Mouse (Mus musculus): Measurements from ENCODE around the gene Hsf5.
A peak's percentile ranks its signal among the peaks of the same experiment; 100 is the strongest.

Hsf5 gene

DNA sequence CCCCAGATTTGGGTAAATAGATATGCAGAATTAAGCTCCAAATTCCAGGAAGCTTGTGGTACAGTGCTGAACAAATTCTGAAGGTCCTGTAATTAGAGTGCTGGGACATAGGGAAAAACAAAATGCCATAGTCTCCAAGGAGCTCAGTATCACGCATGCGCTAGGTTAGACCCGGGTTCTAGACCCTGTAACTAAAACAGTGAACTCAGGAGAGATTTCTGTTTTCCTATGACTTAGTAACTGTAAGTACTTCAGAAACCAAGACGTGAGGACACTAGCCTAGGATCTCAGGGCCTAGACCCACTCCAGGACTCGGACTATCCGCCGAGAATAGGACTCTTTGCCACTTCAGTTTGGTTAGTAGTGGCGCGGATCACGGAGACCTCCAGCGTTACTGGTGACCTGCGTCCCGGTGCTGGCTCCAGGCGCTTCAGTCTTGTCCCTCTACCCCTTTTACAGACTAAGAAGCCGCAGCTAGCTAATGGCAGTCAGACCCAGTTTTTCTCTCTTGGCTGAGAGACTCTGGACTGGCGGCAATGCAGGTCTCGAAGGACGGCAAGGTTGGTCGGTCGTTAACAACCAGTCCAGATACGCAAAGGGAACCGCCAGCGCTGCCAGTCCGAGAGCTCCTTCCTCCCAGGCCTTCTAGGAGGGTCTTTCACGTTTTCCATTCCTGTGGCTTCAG is 26.0 kb upstream of the Hsf5 start:
- DNase-seq (ENCODE audit: low spot score) = peak; percentile 32

DNA sequence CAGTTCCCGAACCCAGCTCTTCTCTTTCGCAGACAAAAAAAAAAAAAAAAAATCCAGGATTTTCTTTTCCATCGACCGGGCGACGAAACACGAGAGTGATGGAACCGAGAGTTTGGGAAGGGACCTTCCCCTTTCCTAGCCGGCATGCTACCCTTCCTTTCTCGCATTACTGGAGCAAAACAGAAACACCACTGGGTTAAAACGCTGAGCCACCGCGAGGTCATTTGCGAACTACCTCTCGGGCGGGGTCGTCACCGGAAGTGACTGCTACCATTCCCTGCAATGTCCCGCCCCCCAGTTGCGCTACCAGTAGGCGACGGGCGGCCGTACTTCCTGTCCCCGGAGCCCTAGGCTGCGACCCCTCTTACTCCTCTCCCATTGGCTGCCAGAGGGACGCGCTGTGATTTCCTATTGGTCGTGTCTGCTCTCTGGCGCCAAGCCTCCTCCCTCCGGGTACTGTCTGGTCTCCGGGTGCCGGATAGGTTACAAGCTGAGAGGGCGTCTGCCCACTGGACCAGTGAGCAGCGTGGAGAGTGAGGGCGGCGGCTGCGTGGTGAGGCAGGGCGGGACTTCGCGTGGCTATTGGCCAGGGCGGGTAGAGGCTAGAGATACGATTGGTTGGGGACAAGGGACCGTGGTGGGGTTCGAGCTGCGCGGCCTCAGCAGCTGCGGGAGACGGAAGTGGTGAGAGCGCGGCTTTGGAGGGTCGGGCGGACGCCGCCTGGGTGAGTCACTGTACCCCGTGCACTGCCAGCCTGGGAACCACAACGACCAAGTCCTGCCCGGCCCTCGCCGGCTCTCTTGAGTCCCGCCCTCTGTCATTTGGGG is 25.2 kb upstream of the Hsf5 start, which contains the start of gene Mtmr4:
Mtmr4 (plus strand) TSS at position 637 of the 828 bp plus-strand sequence.
- DNase-seq (ENCODE audit: low spot score) = peak; percentile 99

DNA sequence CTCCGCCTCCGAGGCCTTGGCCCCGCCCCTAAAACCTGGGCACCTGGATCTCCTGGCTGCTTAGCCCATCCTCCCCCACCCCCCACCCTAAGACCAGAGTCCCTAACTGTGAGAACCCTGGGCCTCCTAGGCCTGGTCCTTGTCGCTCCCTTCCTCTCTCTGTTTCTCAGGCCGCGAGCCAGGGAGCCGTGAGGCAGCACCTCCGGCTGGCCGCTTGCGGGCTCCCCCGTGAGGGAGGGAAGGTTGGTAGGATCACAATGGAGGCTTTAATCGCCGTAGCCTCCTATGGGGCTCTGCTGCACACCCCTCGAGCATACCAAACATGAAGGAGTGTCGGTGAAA is 24.6 kb upstream of the Hsf5 start:
- DNase-seq (ENCODE audit: low spot score) = no peak

DNA sequence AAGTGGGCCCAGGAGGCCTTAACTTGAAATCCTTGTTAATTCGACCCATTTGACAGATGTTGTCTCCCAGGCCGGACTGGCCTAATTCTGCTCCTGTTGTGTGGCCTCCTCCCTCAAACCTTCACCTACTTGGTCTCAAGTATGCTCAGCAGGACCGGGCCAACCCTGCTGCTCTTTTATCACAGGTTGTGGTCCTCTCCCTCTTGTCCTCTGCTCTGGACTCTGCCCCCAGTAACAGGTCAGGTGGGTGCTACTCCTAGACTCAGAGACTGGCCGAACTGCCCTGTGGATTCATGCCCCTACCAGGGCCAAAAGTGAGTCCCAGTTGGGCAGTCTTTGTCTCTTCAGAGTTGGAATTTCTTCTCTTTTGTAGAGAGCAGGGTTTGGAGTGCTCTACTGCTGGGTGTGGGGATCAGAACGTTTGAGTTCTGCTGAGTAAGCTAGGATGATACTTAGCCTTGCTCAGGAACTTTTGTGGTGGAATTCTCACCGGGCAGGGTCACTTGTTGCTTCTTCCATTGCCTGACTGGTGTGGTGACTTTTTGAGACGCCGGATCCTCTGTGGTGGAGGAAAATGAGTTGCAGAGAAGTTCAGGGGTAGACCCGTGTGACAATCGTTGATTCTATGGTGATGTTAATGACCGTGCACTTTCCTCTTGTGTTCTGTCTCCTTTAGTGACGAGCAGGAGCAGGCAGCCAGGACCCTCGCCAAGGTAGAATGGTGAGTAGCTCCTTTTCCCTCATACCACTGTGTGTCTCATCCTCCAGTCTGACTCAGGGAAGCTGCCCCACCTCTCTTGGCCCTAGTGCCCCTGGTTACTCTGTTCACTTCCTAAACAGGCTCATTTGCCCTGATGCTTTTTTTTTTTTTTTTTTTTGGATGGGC is 24.0 kb upstream of the Hsf5 start:
- no peak for DNase-seq (ENCODE audit: low spot score)

DNA sequence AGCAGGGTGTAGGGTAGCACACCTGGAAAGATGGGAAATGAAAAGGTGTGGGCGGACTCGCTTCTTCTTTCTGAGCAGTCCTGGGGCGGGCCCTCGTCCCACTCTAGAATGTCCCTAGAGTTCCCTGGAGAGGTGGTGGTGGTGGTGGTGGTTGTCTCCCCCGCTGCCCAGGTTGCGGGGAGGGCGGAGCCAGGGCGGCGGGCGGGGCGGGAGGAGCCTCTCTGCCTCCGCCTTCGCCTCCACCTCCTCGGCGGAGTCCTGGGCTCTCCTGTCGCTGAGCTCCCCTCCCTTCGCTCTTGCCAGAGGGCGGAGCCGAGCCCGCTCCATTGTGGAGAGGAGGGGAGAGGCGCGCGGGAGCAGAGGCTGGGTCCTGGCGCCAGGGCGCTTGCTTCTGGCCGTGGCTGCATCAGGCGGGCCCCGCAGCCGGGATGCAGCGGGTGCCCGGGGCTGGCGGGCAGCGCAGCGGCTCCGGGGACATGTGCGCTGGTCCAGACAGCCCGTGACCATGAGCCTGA is 21.6 kb upstream of the Hsf5 start:
- DNase-seq (ENCODE audit: low spot score) = peak; percentile 88

DNA sequence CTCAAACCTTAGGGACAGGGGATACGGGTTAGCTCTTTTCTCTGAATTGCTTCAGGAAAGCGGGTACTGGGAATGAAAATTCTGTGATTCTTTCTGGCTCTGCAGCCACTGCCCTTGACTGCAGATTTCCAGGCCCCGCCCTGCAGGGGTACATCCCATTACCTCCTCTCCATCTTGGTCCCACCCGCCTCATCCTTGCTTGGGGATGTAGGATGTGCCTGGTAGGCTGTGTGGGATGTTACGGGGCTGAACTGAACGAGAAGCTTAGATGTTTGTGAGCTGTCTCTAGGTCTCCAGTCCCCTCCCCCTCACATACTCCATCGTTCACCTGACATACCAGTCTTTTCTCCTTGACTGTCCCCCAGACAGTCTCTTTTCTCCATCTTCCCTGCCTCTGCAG is 21.0 kb upstream of the Hsf5 start:
- peak; percentile 40 for DNase-seq (ENCODE audit: low spot score)

DNA sequence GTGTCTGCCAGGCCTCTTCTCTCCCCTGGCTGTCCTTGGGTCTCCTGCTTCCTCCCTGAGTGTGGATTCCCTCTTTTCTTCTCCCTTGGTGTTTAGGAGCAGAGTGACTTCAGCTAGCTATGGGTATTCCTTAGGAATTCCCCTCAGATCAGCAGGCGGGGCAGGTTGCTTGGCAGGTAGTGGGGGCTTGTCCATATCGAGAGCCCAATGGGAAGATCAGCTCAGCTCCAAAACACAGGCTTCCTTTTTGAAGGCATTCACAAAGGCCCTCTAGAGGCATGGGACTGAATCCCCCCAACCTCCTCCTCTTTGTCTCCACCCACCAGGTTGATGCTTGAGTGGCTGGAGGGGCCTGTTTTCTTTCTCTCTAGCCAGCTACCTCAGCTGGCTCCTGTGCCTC is 20.5 kb upstream of the Hsf5 start:
- peak; percentile 59 for DNase-seq (ENCODE audit: low spot score)

DNA sequence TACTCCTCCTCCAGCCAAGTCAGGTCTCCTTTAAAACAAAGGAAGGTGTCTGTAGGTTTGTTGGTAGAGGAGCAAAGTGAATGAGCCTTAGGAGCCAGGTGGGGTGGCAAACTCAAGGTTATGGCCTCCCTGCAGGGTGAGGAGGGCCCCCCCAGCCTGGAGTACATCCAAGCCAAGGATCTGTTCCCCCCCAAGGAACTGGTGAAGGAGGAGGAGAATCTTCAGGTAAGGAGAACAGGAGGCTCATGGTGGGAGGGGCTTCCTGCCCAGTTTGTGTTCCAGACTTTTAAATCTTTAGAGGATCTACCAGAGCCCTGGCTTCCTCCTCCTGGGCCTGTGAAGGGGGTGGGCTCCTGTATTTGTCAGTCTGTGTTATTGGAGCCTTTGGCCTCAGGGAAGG is 19.9 kb upstream of the Hsf5 start:
- no peak for DNase-seq (ENCODE audit: low spot score)

DNA sequence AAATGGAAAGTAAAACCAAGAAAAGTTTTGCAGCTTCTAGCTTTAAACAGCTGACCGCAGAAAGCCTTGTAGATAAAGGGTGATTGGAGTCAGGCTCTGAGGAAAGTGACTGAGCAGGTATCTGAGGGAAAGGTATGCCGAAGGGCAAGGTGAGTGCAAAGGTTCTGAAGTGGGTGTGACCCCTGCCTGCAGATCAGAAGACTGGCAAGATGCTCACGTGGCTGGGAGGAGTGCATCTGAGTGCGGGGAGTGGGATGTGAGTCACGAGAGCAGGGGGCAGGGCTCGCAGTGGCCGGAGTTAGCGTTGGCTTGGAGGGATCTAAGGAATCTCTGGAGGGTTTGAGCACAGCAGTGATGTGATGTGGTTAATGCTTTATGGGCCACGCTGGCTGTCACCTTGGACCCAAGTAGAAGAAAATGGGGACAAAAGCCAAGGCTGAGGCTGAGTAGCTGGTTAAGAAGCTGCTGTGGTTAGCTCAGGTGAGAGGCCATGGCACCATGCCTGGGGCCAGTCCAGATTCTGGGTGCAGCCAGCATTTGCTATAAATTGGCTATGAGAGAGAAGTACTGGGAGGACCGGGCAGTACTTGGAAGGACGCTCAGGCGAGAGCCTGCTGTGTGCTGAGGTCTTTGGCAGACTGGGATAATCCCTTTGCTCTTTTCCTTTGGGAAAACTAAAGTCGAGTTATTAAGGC is 17.4 kb upstream of the Hsf5 start:
- no peak for DNase-seq (ENCODE audit: low spot score)

DNA sequence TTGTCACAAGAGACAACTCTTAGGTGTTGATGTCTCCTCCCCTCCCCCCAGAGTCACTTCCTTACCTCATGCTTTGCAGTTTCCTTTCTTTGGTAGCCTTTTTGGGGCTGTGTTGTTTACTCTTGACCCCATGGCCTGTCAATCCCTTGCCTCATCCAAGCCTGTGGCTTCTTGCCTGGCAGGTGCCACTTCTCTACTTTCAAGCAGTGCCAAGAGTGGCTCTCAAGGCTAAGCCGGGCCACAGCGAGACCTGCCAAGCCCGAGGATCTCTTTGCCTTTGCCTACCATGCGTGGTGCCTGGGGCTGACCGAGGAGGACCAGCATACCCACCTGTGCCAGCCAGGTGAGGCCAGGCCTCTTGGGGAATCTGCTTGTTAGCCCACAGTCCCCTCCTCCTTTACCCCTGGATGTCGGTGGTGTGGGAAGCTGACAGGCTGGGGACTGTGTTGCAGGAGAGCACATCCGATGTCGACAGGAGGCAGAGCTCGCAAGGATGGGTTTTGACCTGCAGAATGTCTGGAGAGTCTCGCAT is 16.6 kb upstream of the Hsf5 start:
- DNase-seq (ENCODE audit: low spot score) = no peak

DNA sequence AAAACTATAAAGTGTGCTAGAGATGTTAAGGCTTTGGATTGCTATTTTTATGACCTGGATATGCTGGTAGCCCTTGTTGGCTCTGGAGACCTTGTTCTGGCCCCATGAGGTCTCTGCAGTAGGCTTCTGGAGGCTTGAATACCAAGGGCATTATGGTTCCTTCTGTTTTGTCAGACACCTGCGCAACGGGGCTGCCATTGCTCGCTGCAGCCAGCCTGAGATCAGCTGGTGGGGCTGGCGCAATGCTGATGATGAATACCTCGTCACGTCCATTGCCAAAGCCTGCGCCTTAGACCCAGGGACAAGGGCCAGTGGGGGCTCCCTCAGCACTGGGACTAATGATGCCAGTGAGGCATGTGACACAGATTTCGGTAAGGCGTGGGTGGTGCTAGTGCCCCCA is 14.7 kb upstream of the Hsf5 start:
- DNase-seq (ENCODE audit: low spot score) = no peak

DNA sequence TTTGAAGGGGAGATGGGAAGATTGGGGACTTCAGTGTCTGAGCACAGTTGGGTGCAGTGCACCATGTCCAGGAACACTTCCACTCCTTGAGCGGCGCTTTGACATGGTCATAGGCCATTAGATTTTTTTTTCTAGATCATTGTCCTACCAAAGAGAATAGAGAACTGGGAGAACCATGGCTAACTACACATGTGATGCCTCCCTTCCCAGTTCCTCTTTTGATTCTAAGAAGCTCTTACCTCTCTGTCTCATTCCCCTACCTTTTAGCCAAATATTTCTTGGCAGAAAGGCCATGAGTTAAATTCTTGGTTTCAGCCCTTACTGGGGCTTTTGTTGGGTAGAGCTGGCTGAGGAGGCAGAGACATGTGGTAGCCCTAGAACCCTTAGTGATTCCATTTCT is 13.4 kb upstream of the Hsf5 start:
- DNase-seq (ENCODE audit: low spot score) = no peak

DNA sequence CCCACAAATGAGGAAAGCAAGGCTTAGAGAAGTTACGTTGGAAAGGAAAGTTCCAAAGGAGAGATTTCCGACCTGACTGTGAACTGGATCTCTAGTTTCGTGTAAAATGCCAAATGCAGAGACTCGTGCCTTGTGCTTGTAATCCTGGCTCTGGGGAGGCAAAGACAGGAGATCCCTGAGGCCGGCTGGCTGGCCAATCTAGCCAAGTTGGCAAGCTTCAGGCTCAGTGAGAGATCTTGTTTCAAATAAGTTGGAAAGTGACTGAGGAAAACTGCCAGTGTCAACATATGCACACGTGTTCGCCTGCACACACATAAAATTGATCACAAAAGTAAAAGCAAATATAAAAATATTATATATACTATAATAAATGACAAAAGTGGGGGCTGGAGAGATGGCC is 7.7 kb upstream of the Hsf5 start:
- DNase-seq (ENCODE audit: low spot score) = no peak

DNA sequence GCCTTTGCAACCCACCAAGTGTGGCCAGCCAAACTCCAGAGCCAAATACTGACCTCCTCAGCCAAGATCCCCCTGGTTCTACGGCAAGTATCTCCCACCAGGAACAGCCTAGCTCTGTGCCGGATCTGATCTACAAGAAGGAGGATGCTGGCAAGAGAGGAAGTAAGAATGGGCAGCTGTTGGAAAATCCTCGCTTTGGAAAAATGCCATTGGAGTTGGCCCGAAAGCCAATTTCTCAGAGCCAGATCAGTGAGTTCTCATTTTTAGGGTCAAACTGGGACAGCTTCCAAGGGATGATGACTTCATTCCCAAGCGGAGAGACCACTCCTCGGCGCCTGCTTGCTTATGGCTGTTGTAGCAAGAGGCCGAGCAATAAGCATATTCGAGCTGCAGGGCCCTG is 5.4 kb upstream of the Hsf5 start:
- DNase-seq (ENCODE audit: low spot score) = no peak

DNA sequence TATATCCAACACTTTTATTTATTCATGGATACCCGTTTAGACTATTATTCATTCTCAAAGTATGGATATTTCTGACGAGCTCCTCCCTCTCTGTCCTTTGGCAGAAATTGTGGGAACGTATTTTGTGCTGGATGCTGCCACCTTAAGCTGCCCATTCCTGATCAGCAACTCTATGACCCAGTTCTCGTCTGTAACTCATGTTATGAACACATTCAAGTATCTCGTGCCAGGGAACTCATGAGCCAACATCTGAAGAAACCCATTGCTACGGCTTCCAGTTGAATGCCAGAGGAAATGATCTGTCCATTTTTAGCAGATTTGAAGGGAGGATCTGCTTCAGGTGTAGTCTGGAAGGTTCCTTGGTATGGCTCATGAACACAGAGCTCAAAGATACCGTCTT is 3.0 kb upstream of the Hsf5 start:
- no peak for DNase-seq (ENCODE audit: low spot score)

DNA sequence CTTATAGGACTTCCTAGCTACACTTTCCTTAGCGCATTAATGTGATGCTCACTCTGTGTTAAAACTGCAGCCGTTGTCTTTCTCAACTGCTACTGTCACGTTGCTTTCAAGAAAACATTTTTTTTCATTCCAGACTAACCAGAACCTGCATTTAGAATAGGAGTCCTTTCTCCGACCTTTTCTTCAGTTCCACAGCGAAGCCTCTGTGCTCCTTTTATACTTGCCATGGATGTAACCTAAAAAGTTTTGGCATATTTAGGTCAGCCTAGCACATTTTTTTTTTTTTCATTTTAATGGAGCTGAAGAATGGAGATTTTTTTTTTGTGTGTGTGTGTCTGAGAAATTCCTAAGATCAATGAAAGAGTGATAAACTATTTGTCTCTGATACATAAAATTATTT is 1.4 kb upstream of the Hsf5 start:
- peak; percentile 66 for DNase-seq (ENCODE audit: low spot score)

DNA sequence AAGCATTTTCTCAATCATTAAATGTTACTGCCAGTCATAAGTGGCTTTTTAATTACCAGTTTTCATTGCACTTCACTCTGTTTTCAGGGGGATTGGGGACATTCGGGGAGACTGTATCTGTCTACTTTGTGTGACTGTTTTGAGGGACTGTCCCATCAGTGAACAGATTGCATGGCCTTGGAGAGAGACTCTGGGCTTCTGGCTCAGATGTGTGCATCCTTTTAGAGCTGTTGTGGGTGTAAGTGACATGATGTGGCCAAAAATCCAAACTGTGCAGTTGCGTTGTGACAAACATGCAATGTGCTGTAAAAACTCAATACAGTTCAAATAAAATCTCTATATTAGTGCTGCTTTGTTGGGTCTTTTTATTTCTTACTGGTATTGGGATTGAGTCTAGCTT is 1.0 kb upstream of the Hsf5 start:
- DNase-seq (ENCODE audit: low spot score) = no peak

DNA sequence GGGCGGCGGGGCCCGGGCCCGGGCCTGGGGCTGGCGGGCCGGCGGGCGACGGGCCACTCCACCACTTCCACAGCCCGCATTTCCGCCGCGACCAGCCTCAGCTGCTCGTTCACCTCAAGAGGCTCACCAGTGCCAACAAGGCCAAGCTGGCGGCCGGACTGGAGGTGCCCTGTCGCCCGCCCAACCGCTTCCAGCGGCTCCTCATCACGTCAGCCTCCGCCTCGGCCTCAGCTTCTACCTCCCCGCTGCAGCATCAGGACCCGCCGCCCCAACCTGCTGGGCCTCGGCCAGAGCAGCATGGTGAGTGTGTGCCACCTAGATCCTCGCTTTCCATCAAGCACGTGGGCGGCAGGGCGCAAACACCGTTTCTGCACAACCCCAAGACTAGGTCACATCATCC is 642 bp downstream of the Hsf5 start:
- no peak for DNase-seq (ENCODE audit: low spot score)

DNA sequence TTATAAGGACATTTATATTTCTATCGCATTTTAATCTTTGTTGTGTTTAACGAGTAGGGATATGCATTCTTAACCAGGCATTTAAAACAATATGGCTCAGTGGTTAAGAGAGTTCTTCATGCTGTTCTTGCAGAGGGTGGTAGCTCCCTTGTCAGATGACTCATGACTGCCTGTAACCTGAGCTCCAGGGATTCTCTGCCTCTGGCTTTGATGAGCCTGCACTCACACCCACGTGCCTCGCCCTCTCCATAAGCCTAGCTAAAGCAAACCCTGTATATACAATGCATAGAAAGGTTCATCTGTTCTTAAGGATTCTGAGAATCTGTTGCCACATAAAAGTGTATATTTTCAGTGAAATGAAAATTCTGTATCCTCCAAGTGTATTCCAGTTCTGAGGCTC is 6.2 kb downstream of the Hsf5 start:
- no peak for DNase-seq (ENCODE audit: low spot score)

DNA sequence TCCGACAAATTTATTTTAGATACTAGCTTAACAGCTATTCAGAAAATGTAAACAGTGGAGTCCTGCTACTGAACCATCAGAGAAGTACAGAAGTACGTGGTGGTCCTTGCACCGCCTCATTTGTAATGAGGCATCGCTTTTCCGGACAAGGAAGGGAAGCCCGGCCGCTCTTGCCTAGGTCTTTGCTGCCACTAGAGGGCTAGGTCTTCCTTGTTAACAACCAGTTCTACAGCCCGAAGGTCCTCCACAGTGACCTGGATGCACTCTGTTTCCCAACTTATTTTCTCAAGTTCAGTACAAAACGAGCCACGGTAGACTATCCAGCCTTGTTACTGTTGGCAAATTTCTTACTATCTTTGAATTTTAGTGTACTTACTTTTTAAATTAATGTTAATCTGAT is 12.9 kb downstream of the Hsf5 start:
- DNase-seq (ENCODE audit: low spot score) = peak; percentile 76

DNA sequence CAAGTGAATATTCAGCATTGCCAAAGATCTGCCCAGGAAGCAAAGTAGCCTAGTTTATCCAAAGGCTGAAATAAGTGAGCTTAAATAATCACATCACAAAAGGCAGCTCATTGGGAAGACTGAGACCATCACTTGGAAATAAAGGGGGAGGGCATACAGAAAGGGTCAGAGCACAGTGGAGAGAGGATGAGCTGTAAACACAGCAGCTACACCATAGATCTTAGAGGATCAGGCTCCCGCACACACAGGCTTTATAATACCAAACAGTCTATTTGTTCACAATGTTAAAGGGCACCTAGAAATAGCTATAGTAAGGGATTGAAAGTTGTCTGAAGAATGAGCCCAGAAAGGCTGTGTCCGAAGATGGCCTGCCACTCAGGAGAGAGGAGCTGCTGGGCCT is 21.8 kb downstream of the Hsf5 start:
- DNase-seq (ENCODE audit: low spot score) = no peak

DNA sequence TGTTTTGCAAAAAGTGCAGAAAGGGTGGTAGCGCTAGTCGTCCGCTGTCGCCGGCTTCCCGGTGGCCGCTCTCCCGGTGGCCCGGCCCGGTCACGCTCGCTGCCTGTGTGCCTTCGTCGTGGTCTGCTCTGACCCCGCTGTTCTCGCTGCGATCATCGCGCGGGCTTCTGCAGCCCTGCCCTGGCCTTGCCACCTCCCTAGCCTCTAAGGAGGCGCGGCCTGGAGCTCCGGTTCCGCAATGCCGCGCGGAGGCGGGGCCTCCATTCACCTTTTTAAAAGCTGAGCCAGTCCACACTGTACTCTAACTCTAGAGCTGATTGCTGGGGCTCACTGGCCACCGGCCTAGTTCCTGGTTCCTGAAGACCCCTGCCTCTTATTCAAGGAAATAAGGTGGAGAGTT is 22.2 kb downstream of the Hsf5 start:
- DNase-seq (ENCODE audit: low spot score) = peak; percentile 68

All from retina, embryonic 14.5 days (tissue).